Mouse (Mus musculus) heart, embryonic 11.5 days (tissue): ENCODE measurements around the gene Tpte. TPM values are rescaled to one million over a fixed set of nuclear protein-coding genes. Genes with fewer than 3 reads are reported as not detected.
A peak's percentile ranks its signal among the peaks of the same experiment; 100 is the strongest.
"Not testable (repeated sequence)": the region's sequence is repeated elsewhere in the genome, so short reads cannot be mapped to it uniquely, and the experiment has no call there.

Source experiments
- ATAC-seq: fragments of 200-750 bp; cut with Nextera tagmentation; replicated peaks from 2 replicates; pipeline ENCODE4 v1.8.0; 2017; ENCODE audit warnings: moderate library complexity; ENCODE audit not compliant: insufficient number of reproducible peaks, low FRiP score, low TSS enrichment
- H3K27ac ChIP-seq: fragments of 300-500 bp; sonication (generic); 2 replicates; pipeline ENCODE4 v1.5.1; 2014; ENCODE audit warnings: mild to moderate bottlenecking, low read depth, low read length
- H3K27me3 ChIP-seq: fragments of 300-500 bp; sonication (generic); 2 replicates; pipeline ENCODE4 v1.6.1; 2014; ENCODE audit warnings: mild to moderate bottlenecking, low read length, mixed read lengths; ENCODE audit not compliant: control insufficient read depth, insufficient read depth
- H3K36me3 ChIP-seq: fragments of 300-500 bp; sonication (generic); 2 replicates; pipeline ENCODE4 v1.6.1; 2014; ENCODE audit warnings: mild to moderate bottlenecking, low read length, moderate library complexity, mixed read lengths; ENCODE audit not compliant: control insufficient read depth, insufficient read depth
- H3K4me1 ChIP-seq: fragments of 300-500 bp; sonication (generic); 2 replicates; pipeline ENCODE4 v1.6.1; 2014; ENCODE audit warnings: low read length; ENCODE audit not compliant: control insufficient read depth, insufficient read depth
- H3K4me2 ChIP-seq: fragments of 300-500 bp; sonication (generic); 2 replicates; pipeline ENCODE4 v1.6.1; 2014; ENCODE audit warnings: mild to moderate bottlenecking, moderate library complexity
- H3K4me3 ChIP-seq: fragments of 300-500 bp; sonication (generic); 2 replicates; pipeline ENCODE4 v1.5.1; 2014; ENCODE audit warnings: low read depth, low read length
- H3K9ac ChIP-seq: fragments of 300-500 bp; sonication (generic); 2 replicates; pipeline ENCODE4 v1.6.1; 2014; ENCODE audit warnings: mild to moderate bottlenecking, low read depth, low read length, moderate library complexity
- H3K9me3 ChIP-seq: fragments of 300-500 bp; sonication (generic); replicated peaks from 2 replicates; pipeline ENCODE4 v1.6.1; 2016; ENCODE audit warnings: low read length; ENCODE audit not compliant: control insufficient read depth
- WGBS: fragments of 180-500 bp; shearing (Covaris S2); extraction: QIAGEN DNeasy Blood & Tissue Kit; methylation state at CpG from one replicate; pipeline ENCODE4 v1.1.7; 2014; ENCODE audit not compliant: insufficient replicate concordance; 5-methylcytosine and 5-hydroxymethylcytosine counted together
- polyA plus RNA-seq: library from polyadenylated mRNA; unstranded; fragments of >200 nt; fragmentation: Nextera tagmentation; extraction: Ambion mirVana; gene quantifications from 2 replicates; pipeline ENCODE4 v1.2.1, GENCODE M21; 2014

The Tpte gene
- polyA plus RNA-seq, 1 experiment from 2014 or later: not detected

DNA sequence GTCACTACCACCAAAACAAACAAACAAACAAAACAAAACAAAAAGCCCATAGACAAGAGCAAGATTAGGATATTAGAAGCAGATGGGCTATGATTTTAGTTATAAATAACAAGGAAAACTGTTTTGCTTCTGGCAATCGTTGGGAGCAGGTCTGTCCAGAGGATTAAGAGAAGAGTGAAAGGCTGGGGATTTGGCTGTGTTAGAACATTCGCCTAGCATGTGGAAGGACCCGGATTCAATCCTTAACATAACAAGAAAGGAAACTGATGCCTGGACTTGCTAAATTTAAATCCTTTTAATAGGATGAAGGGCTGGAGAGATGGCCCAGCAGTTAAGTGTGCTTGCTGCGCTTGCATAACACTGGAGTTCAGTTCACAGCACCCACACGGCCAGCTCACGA, 18.9 kb upstream of the Tpte start:
- no peaks in the 10 kb centered on the region for H3K27me3 ChIP-seq
- WGBS: 75% methylated on average over 6 of the region's 6 CpGs
- H3K4me3 ChIP-seq: no peak overlapping the region
- ATAC-seq: no peak
- H3K9me3 ChIP-seq: no peaks in the 10 kb centered on the region
- no peaks in the 10 kb centered on the region for H3K36me3 ChIP-seq
- H3K4me1 ChIP-seq: peaks cover 3% of the 10 kb centered on the region; the same call in 1 of the 2 replicates
- no peak overlapping the region for H3K27ac ChIP-seq
- no peak overlapping the region for H3K9ac ChIP-seq
- no peak overlapping the region for H3K4me2 ChIP-seq

- no peak for ATAC-seq
- peaks cover 3% of the 10 kb centered on the region; the same call in 1 of the 2 replicates for H3K4me1 ChIP-seq
- no peaks in the 10 kb centered on the region for H3K9me3 ChIP-seq
- H3K36me3 ChIP-seq: no peaks in the 10 kb centered on the region
- H3K4me2 ChIP-seq: no peak overlapping the region
- H3K27me3 ChIP-seq: no peaks in the 10 kb centered on the region
- H3K9ac ChIP-seq: no peak overlapping the region
- H3K4me3 ChIP-seq: no peak overlapping the region
- H3K27ac ChIP-seq: no peak overlapping the region
- 78% methylated on average over 6 of the region's 6 CpGs for WGBS
Observed at GRCm38 (mm10) chr8:22264787-22265186, 18.5 kb upstream of the Tpte start.

DNA sequence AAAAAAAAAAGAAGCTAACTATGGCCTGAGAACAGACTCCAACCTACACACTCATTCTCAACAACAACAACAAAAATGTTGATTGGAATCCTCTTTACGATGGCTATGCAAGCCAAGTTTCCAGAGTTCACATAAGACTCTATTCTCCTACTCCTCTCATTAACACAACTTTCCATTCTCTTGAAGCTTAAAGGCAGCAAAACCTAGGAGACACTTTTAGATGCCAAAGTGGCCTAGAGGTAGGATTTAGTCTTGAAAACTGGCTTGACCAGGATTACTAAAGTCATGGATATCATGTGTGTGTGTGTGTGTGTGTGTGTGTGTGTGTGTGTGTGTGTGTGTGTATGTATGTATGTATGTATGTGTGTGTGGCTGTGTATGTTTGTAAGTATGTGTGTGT, 18.0 kb upstream of the Tpte start:
- no peak overlapping the region for H3K9ac ChIP-seq
- WGBS: 87% methylated on average over 1 of the region's 1 CpGs
- no peaks in the 10 kb centered on the region; the same call in 1 of the 2 replicates for H3K4me1 ChIP-seq
- no peak overlapping the region for H3K4me3 ChIP-seq
- H3K9me3 ChIP-seq: no peaks in the 10 kb centered on the region
- no peak overlapping the region for H3K4me2 ChIP-seq
- H3K27me3 ChIP-seq: no peaks in the 10 kb centered on the region
- no peak overlapping the region for H3K27ac ChIP-seq
- no peak for ATAC-seq
- no peaks in the 10 kb centered on the region for H3K36me3 ChIP-seq

GRCm38 (mm10) chr8:22266809-22267208, 16.4 kb upstream of the Tpte start:
- WGBS: 86% methylated on average over 3 of the region's 3 CpGs
- Histone ChIP-seq H3K4me3 (no peak overlapping the region), H3K27me3 (no peaks in the 10 kb centered on the region), H3K4me1 (no peaks in the 10 kb centered on the region), H3K9me3 (no peaks in the 10 kb centered on the region), H3K9ac (no peak overlapping the region), H3K4me2 (no peak overlapping the region), H3K36me3 (no peaks in the 10 kb centered on the region), H3K27ac (no peak overlapping the region)
- no peak for ATAC-seq

DNA sequence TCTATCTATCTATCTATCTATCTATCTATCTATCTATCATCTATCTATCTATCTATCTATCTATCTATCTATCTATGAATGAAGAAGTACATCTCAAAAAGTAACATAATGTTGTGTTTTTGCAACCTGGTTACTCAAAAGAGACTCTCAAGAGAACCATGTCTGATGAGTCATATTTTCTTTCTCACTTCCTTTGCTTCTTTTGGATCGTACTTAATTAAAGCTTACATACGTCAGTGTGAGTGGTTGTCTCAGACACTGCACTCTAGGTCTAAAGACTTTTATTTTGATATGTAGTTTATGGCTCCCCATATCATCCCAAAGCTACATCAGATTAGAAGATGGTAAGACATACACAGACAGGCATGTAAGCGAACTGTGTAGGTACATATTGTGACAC, 10.1 kb upstream of the Tpte start:
- H3K4me3 ChIP-seq: no peak overlapping the region
- H3K4me2 ChIP-seq: no peak overlapping the region
- ATAC-seq: no peak
- H3K27me3 ChIP-seq: no peaks in the 10 kb centered on the region
- no peak overlapping the region for H3K9ac ChIP-seq
- H3K27ac ChIP-seq: no peak overlapping the region
- no peaks in the 10 kb centered on the region for H3K36me3 ChIP-seq
- no peaks in the 10 kb centered on the region for H3K9me3 ChIP-seq
- no peaks in the 10 kb centered on the region for H3K4me1 ChIP-seq
- WGBS: 79% methylated on average over 3 of the region's 3 CpGs

DNA sequence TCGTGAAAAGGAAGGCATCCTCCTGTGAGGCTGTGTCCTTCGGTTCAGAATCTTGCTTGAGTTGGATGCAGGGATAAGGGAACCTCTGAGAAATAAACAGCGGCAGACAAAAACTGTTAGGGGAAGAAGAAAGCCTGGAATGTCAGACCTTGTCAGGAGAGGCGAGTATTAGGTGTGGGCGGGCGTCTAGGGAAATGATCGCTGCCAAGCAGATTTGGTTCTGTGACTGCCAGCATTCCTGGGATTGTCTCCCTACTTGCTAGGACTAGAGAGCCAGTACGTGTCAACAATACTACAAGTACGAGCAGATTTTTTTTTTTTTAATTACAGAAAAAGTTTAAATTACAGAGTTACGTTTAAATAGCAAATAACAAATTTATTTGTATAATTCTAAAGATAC, 8.6 kb upstream of the Tpte start:
- no peaks in the 10 kb centered on the region for H3K36me3 ChIP-seq
- no peak overlapping the region for H3K27ac ChIP-seq
- no peak overlapping the region for H3K9ac ChIP-seq
- H3K27me3 ChIP-seq: no peaks in the 10 kb centered on the region
- no peaks in the 10 kb centered on the region for H3K4me1 ChIP-seq
- 55% methylated on average over 10 of the region's 10 CpGs for WGBS
- H3K4me2 ChIP-seq: no peak overlapping the region
- H3K9me3 ChIP-seq: no peaks in the 10 kb centered on the region
- ATAC-seq: no peak
- no peak overlapping the region for H3K4me3 ChIP-seq

DNA sequence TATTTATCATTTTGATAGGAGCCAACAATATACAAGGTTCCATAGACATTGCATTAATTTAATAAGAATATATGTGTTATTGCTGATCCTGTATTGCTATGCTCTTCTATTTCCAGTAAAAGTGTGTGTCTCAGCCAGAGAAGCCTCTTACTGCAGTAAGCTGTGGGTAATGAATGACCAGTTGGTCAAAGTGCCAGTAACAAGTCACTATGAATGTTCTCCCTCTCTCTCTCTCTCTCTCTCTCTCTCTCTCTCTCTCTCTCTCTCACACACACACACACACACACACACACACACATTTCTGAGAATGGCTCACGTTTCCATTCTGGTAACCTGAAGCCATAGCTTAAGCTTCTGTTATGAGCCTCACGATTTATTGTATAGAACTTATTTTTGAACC, 19.1 kb downstream of the Tpte start:
- H3K4me2 ChIP-seq: no peak overlapping the region
- no peaks in the 10 kb centered on the region for H3K4me1 ChIP-seq
- H3K27ac ChIP-seq: no peak overlapping the region
- no peak overlapping the region for H3K9ac ChIP-seq
- ATAC-seq: no peak
- no peaks in the 10 kb centered on the region for H3K27me3 ChIP-seq
- 62% methylated on average over 2 of the region's 2 CpGs for WGBS
- H3K36me3 ChIP-seq: no peaks in the 10 kb centered on the region
- no peak overlapping the region for H3K4me3 ChIP-seq
- H3K9me3 ChIP-seq: no peaks in the 10 kb centered on the region

GRCm38 (mm10) chr8:22302896-22303306, 19.7 kb downstream of the Tpte start:
- Histone ChIP-seq H3K27me3 (no peaks in the 10 kb centered on the region), H3K4me3 (no peak overlapping the region), H3K27ac (no peak overlapping the region), H3K4me1 (no peaks in the 10 kb centered on the region), H3K9ac (peak overlapping the region; percentile 34; the same call in 1 of the 2 replicates), H3K4me2 (peak overlapping the region; percentile 59), H3K9me3 (no peaks in the 10 kb centered on the region), H3K36me3 (no peaks in the 10 kb centered on the region)
- WGBS: 22% methylated on average over 7 of the region's 7 CpGs
- no peak for ATAC-seq

DNA sequence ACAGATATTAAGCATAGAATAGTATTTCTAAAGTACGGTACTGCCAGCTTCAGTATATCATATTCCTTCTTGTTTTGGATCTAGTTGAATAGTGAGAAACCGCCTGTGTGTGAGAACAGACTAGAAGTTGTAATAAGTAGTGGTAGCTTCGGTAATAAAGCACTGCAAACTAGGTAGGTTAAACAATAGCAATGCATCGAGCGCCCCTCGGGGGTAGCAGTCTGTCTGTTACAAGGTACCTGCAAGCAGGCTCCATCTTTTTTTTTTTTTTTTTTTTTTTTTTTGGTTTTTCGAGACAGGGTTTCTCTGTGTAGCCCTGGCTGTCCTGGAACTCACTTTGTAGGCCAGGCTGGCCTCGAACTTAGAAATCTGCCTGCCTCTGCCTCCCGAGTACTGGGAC, 20.8 kb downstream of the Tpte start:
- H3K36me3 ChIP-seq, H3K9me3 ChIP-seq, ATAC-seq, H3K27ac ChIP-seq, H3K4me1 ChIP-seq, H3K4me3 ChIP-seq, H3K9ac ChIP-seq, H3K4me2 ChIP-seq, H3K27me3 ChIP-seq: not testable (repeated sequence)
- 77% methylated on average over 8 of the region's 9 CpGs for WGBS
